Mouse (Mus musculus) adrenal gland (tissue): ENCODE data around the gene Fam204a.

ENCODE experiments used
- intact Hi-C: fragments of 180-260 bp; cut with DNase I; formaldehyde crosslinking; loops from one replicate; pipeline ENCODE4 v1.15.1; 2025

The Fam204a gene

DNA sequence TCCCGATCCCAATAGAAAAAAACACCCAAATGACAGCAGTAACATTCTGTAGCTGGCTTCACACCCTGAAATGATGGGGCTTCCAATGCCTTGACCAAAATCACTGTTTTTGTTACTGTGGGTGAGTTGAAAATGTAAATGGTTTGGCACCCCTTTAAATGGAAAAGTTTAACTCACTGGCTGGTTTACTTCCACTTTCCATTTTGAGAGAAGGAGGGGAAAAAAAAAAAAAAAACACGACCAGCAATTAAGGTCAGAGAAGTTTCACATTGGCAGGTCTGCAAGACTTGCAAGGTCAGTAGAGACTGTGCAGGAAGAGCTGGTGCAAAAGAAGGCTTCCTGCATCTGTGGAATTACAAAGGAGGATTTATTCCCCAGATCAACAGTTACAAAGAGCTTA, 61.1 kb downstream of the Fam204a start:
- intact Hi-C loops, result no loop called here

DNA sequence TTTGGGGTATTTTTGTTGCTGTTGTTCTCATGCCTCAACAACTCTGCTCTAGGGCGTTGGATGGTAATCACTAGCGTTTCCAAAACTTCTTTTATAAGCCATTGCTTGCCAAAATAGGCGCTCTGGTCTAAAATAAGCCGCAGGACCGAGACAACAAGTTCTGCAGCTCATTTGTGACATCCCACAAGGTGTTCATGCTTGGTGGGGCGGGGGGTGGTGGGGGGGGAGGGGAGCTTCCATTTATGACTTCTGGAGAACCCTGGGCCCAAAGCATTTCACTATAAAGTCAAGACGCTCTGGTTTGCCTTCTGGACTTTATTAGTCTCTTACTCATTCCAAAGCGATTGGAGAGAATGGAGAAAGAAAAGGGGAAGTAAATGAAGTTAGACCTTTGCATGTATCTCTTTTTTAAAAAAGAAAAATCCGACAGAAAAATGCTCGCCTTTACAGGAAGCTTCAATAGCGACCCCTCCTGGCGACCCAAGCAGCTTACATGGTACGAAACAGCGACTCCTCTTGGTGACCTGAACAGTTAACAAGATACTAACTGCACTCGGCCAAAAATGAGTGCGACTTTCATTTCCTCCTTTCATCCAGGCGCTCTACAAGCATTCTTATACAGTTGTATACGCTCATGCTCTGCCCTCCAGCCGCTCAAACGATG, 65.8 kb downstream of the Fam204a start:
- intact Hi-C loops, result no loop called here

DNA sequence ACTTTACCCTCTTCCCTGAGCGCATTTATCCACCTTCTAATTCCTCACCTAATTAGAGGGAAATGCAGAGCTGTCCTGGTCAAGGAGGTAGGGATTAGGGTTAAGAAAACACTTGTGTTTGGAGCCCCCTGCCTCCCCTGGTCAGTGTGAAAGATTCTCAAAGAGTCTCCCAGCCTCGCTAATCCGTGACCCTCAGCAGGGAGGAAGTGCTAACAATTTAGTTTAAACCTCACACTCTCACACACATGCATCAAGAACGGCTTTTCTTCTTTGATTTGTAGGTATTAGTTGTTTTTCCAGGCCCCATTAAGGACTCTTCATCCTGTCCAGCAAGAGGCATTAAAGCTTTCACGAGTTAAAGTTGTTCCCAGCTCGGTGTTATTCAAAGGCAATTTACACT, 66.7 kb downstream of the Fam204a start:
- intact Hi-C loops, result loop anchor here (10.0 kb wide), 1 partner anchor 155 kb away; no protein-coding TSS in a partner anchor

DNA sequence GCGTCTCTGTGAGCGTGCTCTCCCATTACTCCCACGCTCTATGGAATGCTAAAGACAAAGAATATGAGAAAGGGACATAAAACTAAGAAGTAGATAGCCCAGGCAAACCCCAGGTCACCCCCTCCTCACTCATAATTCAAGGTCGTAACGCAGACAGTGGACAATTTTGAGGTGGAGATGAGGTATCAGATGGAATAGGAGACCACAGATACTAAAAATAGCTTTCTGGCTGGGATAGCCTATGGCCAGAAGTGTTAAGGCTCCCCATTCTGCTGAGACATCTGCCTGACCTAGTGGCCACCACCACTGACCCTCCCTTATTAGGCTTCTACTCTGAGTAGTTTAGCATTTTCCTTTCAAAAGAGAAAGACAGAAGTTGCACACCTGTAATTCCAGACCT, 71.2 kb downstream of the Fam204a start:
- intact Hi-C loops, result loop anchor here (10.0 kb wide), 1 partner anchor 160 kb away; no protein-coding TSS in a partner anchor

DNA sequence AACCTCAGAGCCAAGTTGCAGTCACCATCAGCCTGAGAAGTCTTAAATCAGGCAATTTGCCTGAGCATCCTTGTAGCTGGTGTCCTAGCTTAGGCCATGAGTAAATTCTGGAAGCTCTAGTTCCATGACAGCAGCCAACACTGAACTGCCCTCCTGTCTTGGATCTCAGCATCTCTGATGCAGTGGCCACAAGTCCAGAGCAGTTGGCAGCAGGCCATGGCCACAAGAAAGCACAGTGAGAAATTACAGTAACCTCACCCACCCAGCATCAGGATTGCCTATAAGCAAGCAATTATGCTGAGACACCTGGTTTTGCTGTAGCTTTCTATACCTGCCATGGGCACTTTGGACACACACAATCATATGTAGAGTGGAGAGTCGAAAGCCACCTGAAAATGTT, 73.4 kb downstream of the Fam204a start:
- intact Hi-C loops, result loop anchor here (10.0 kb wide), 1 partner anchor 162 kb away; no protein-coding TSS in a partner anchor

DNA sequence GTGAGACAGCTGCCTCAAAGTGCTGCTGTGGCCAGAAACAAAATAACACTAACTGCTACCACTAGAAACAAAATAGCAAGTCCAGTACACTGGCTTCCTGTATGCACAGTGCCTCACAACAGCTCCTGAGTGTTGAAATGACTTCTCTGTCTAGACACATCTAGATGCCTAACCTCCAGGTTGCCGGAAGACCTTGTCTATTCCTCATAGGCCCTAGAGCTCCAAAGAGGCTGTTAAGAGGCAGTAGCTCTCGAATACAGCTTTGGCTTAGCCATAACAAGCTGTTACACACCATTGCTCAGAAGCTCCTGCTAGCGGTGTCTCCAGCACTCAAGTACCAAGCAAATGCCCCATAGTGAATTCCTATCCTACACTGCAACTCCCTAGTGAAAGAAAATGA, 76.4 kb downstream of the Fam204a start:
- intact Hi-C loops, result loop anchor here (10.0 kb wide), 1 partner anchor 165 kb away; no protein-coding TSS in a partner anchor

DNA sequence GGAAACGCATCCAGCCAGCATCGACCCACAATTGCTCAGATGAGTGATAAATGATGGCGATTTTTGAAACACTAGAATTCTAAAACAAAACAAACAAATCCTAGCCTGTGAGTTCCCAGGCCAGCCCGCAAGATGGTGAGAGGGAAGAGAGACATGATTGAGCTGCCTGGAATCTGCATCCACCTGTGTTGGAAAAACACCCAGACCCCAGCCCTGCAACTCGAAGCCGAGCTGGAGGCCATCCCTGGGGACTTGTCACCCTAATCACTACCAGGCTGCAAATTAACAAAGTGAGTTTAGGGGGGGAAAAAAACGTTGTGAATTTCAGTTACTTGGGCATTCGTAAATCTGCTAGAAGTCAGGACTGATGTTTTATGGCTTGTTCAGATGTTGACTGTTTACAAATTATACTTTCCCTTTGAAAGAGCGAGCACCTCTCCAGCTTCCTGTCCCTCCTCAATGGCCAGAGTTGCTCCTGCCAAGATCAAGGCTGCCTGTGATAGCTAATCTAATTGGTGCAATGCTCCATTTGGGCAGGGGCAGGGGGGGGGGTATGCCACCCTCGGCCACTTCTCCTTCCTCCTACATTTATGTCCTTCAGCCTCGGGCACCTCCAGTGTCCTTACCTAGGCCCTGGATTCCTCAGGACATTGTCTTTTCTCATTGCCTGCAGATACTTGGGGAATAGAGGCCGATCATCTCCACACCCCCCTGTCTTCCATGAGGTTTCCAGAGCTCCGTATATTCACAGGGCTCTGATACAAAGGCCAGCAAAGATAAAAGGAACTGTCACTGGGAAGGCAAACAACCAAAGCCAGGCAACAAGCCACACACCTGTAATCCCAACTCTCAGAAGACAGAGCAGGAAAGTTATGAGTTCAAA, 77.2 kb downstream of the Fam204a start:
- intact Hi-C loops, result no loop called here
